Mouse (Mus musculus) testis, adult 2 months (tissue): Measurements from ENCODE around the gene Tanc1.

ENCODE experiments used
- CTCF ChIP-seq: fragments of 200-500 bp; IDR thresholded peaks from 2 replicates; pipeline ENCODE4 v1.5.1; 2012; ENCODE audit warnings: low read depth, mild to moderate bottlenecking, inconsistent platforms, low read length, moderate library complexity; ENCODE audit not compliant: control insufficient read depth, insufficient read depth, insufficient replicate concordance
- POLR2A ChIP-seq: fragments of 200-500 bp; IDR thresholded peaks from 2 replicates; pipeline ENCODE4 v1.6.1; 2012; ENCODE audit warnings: low read depth, mild to moderate bottlenecking, inconsistent platforms, low read length, moderate library complexity; ENCODE audit not compliant: control insufficient read depth

GRCm38 (mm10) chr2:59830151-59830550 is 218.3 kb downstream of the Tanc1 start:
- TF ChIP-seq POLR2A = no peak
- peak; percentile 42; the same call in 1 of the 2 replicates for TF ChIP-seq CTCF
